Mouse (Mus musculus) testis, adult 2 months (tissue): ENCODE measurements around the gene Atoh1.

Source experiments
- CTCF ChIP-seq: fragments of 200-500 bp; IDR thresholded peaks from 2 replicates; pipeline ENCODE4 v1.5.1; 2012; ENCODE audit warnings: low read depth, mild to moderate bottlenecking, inconsistent platforms, low read length, moderate library complexity; ENCODE audit not compliant: control insufficient read depth, insufficient read depth, insufficient replicate concordance
- POLR2A ChIP-seq: fragments of 200-500 bp; IDR thresholded peaks from 2 replicates; pipeline ENCODE4 v1.6.1; 2012; ENCODE audit warnings: low read depth, mild to moderate bottlenecking, inconsistent platforms, low read length, moderate library complexity; ENCODE audit not compliant: control insufficient read depth

GRCm38 (mm10) chr6:64731126-64731525 is 2.2 kb downstream of the Atoh1 start:
- TF ChIP-seq CTCF (no peak), POLR2A (no peak)
